Mouse (Mus musculus) erythroblast, embryonic 14.5 days (primary cell): ENCODE results near the gene Hoxb3.

Source experiments
- GATA1 ChIP-seq: IDR thresholded peaks from 2 replicates; pipeline ENCODE4 v1.6.1; 2012; ENCODE audit warnings: low read length, inconsistent platforms, mixed read lengths
- TAL1 ChIP-seq: IDR thresholded peaks from 3 replicates; pipeline ENCODE4 v1.6.1; 2012; ENCODE audit warnings: low read length, inconsistent platforms, mixed read lengths

- TF ChIP-seq GATA1: no peak
- TF ChIP-seq TAL1: no peak
These were observed 3.2 kb upstream of the Hoxb3 start for GRCm38 (mm10) chr11:96319910-96320309.
